Mouse (Mus musculus) bone marrow, adult 2 months (tissue): ENCODE data around the gene Pde7b.

ENCODE experiments used
- CTCF ChIP-seq: fragments of 200-500 bp; IDR thresholded peaks from 2 replicates; pipeline ENCODE4 v1.5.1; 2011; ENCODE audit warnings: low read length, control low read depth; ENCODE audit not compliant: control insufficient read depth, insufficient read depth
- POLR2A ChIP-seq: fragments of 200-500 bp; IDR thresholded peaks from 2 replicates; pipeline ENCODE4 v1.6.1; 2011; ENCODE audit warnings: low read depth, mild to moderate bottlenecking, control low read depth, low read length, borderline replicate concordance; ENCODE audit not compliant: control insufficient read depth

GRCm38 (mm10) chr10:20659268-20659667 is 65.6 kb downstream of the Pde7b start:
- no peak for TF ChIP-seq POLR2A
- TF ChIP-seq CTCF = no peak
